Mouse (Mus musculus): ENCODE measurements around the gene Hykk. TPM values are rescaled to one million over a fixed set of nuclear protein-coding genes. Genes with fewer than 3 reads are reported as not detected.

Hykk gene
- total RNA-seq, 1 experiment = 1.8 TPM

DNA sequence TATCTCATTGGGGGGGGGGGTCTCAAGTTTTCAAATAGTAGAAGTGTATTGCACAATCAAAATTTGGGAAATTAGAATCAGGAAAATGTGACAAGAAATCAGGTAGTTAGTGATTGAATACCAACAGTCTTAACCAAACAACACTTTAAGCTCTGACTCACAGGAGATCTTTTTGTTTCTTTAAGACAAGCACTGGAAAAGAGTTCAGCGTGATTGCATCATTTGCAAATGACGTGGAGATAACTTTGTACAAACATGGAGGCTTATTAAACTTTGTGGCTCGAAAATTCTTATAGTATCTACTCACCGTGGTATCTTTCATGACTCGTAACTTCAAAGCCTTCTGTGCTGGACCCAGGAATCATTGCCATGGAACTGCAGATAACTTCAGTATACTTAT is 7.6 kb upstream of the Hykk start:
- in situ Hi-C loops (cut with MboI; ENCODE audit: low sequenced_read_pairs in 2 of 2, unreplicated experiment in 2 of 2) = no loop called here
- TF ChIP-seq CHD2 (IDR thresholded peaks at IDR 0.05; ENCODE audit: low read depth, low read length) (no peak), ZNF384 (IDR thresholded peaks at IDR 0.05; ENCODE audit: low read depth, low read length) (no peak), MAFK (IDR thresholded peaks at IDR 0.05; ENCODE audit: insufficient read depth, low read depth, low read length) (no peak), ZC3H11A (IDR thresholded peaks at IDR 0.05; ENCODE audit: borderline replicate concordance, low read depth, low read length) (no peak)
- no peak overlapping the region for H3K4me3 ChIP-seq (ENCODE audit: insufficient read depth in 1 of 2, low read depth in 1 of 2, low read length in 2 of 2, poor library complexity in 1 of 2, severe bottlenecking in 1 of 2)
- no peaks in the 10 kb centered on the region for H3K9me3 ChIP-seq (ENCODE audit: control insufficient read depth, insufficient read depth, low read depth, low read length)
- no peak overlapping the region for H3K27ac ChIP-seq (ENCODE audit: insufficient read depth, low read depth, low read length, poor library complexity, severe bottlenecking)
- no peak for DNase-seq (ENCODE audit: low read depth, low spot score)
- H3K4me1 ChIP-seq (ENCODE audit: control insufficient read depth in 2 of 2, insufficient read depth in 2 of 2, low read length in 2 of 2, poor library complexity in 1 of 2) = no peaks in the 10 kb centered on the region
- no peak overlapping the region for H3K9ac ChIP-seq (ENCODE audit: insufficient read depth, low read depth, low read length, poor library complexity, severe bottlenecking)
- peaks cover 5% of the 10 kb centered on the region; the same call in 1 of the 2 replicates for H3K36me3 ChIP-seq (ENCODE audit: control insufficient read depth, insufficient read depth, low read length, poor library complexity, severe bottlenecking)

DNA sequence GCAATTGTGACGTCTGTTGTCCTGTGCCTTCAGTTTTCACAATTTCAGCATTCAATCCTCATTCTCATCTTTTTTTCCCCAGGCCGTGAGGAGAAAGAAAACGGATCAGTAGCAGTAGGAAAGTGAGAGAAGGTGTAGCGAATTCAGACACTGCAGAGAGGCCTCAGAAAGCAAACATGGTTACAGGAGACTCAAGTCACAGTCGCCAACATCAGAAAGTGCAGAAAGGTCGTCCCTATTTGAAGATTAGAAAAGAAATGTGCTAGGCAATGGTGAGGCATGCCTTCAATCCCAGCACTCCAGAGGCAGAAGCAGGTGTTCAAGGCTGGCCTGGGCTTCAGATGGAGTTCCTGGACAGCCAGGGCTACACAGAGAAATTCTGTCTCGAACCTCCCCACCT is 1.5 kb upstream of the Hykk start:
- peaks cover 0 to 5% of the 10 kb centered on the region in 2 experiments; a peak in 1 of 4 replicates for H3K4me1 ChIP-seq (ENCODE audit: control insufficient read depth in 2 of 2, insufficient read depth in 2 of 2, low read length in 2 of 2, poor library complexity in 1 of 2)
- no peaks in the 10 kb centered on the region for H3K9me3 ChIP-seq (ENCODE audit: control insufficient read depth, insufficient read depth, low read depth, low read length)
- TF ChIP-seq ZNF384 (IDR thresholded peaks at IDR 0.05; ENCODE audit: low read depth, low read length) = no peak
- no peaks in the 10 kb centered on the region for H3K36me3 ChIP-seq (ENCODE audit: control insufficient read depth, insufficient read depth, low read length, poor library complexity, severe bottlenecking)
- no peak for DNase-seq (ENCODE audit: low read depth, low spot score)
- in situ Hi-C loops (cut with MboI; ENCODE audit: low sequenced_read_pairs in 2 of 2, unreplicated experiment in 2 of 2) = no loop called here
- H3K4me3 ChIP-seq (ENCODE audit: insufficient read depth in 1 of 2, low read depth in 1 of 2, low read length in 2 of 2, poor library complexity in 1 of 2, severe bottlenecking in 1 of 2) = no peak overlapping the region
- no peak overlapping the region for H3K27ac ChIP-seq (ENCODE audit: insufficient read depth, low read depth, low read length, poor library complexity, severe bottlenecking)
- no peak overlapping the region for H3K9ac ChIP-seq (ENCODE audit: insufficient read depth, low read depth, low read length, poor library complexity, severe bottlenecking)

DNA sequence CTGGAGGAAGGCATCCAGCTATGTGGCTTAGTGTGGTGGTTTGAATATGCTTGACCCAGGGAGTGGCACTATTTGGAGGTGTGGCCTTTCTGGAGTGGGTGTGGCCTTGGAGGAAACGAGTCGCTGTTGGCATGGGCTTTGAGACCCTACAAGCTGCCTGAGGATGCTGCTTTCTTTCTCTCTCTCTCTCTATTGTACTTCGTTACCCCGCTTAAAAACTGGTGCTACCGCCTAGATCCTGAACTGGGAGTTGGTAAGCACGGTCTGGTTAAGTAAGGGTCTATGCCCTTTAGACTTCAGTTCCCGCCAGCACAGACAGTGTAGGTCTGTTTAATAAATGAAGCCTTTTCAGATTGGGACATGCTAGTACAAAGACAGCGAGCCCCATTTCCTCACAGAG is 682 bp upstream of the Hykk start:
- Histone ChIP-seq H3K4me1 (ENCODE audit: control insufficient read depth in 2 of 2, insufficient read depth in 2 of 2, low read length in 2 of 2, poor library complexity in 1 of 2) (peaks cover 0 to 5% of the 10 kb centered on the region in 2 experiments; a peak in 1 of 4 replicates), H3K36me3 (ENCODE audit: control insufficient read depth, insufficient read depth, low read length, poor library complexity, severe bottlenecking) (no peaks in the 10 kb centered on the region), H3K9me3 (ENCODE audit: control insufficient read depth, insufficient read depth, low read depth, low read length) (no peaks in the 10 kb centered on the region), H3K9ac (ENCODE audit: insufficient read depth, low read depth, low read length, poor library complexity, severe bottlenecking) (no peak overlapping the region), H3K4me3 (ENCODE audit: insufficient read depth in 1 of 2, low read depth in 1 of 2, low read length in 2 of 2, poor library complexity in 1 of 2, severe bottlenecking in 1 of 2) (peak overlapping the region in 1 of 2 experiments; percentile 48; a peak in 1 of 4 replicates), H3K27ac (ENCODE audit: insufficient read depth, low read depth, low read length, poor library complexity, severe bottlenecking) (no peak overlapping the region)
- TF ChIP-seq CHD2 (IDR thresholded peaks at IDR 0.05; ENCODE audit: low read depth, low read length) (no peak), HCFC1 (IDR thresholded peaks at IDR 0.05; ENCODE audit: borderline replicate concordance, insufficient read depth, low read length) (no peak), MAFK (IDR thresholded peaks at IDR 0.05; ENCODE audit: insufficient read depth, low read depth, low read length) (no peak), ZC3H11A (IDR thresholded peaks at IDR 0.05; ENCODE audit: borderline replicate concordance, low read depth, low read length) (no peak), ZNF384 (IDR thresholded peaks at IDR 0.05; ENCODE audit: low read depth, low read length) (no peak)
- no peak for DNase-seq (ENCODE audit: low read depth, low spot score)
- in situ Hi-C loops (cut with MboI; ENCODE audit: low sequenced_read_pairs in 2 of 2, unreplicated experiment in 2 of 2) = no loop called here

DNA sequence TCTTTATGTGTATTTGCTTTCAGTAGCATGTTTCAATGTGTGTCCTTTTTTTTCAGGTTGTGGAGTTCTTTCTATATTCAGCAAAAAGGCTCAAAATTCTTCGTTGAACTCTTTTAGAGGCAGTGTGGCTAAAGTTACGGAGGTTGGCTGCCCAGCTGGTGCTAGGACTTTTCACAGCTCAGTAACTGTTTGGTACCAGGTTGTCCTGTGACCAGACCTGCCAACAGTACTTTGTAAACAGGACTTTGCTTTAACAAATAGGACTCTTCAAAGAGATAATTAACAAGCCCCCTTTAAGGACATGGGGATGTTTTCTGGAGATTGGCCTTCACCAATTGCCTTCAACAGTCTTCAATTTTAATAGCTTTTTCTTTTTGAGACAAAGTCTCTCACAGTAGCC is 1.1 kb downstream of the Hykk start:
- TF ChIP-seq ZC3H11A (IDR thresholded peaks at IDR 0.05; ENCODE audit: borderline replicate concordance, low read depth, low read length) = no peak
- no peak for TF ChIP-seq MAFK (IDR thresholded peaks at IDR 0.05; ENCODE audit: insufficient read depth, low read depth, low read length)
- no peak for TF ChIP-seq ZNF384 (IDR thresholded peaks at IDR 0.05; ENCODE audit: low read depth, low read length)
- no peak for TF ChIP-seq HCFC1 (IDR thresholded peaks at IDR 0.05; ENCODE audit: borderline replicate concordance, insufficient read depth, low read length)
- no peak for TF ChIP-seq CHD2 (IDR thresholded peaks at IDR 0.05; ENCODE audit: low read depth, low read length)
- H3K4me1 ChIP-seq (ENCODE audit: control insufficient read depth in 2 of 2, insufficient read depth in 2 of 2, low read length in 2 of 2, poor library complexity in 1 of 2) = peaks cover 0 to 5% of the 10 kb centered on the region in 2 experiments; a peak in 1 of 4 replicates
- no peak for DNase-seq (ENCODE audit: low read depth, low spot score)
- H3K36me3 ChIP-seq (ENCODE audit: control insufficient read depth, insufficient read depth, low read length, poor library complexity, severe bottlenecking) = no peaks in the 10 kb centered on the region
- no peak overlapping the region for H3K27ac ChIP-seq (ENCODE audit: insufficient read depth, low read depth, low read length, poor library complexity, severe bottlenecking)
- H3K9me3 ChIP-seq (ENCODE audit: control insufficient read depth, insufficient read depth, low read depth, low read length) = no peaks in the 10 kb centered on the region
- H3K4me3 ChIP-seq (ENCODE audit: insufficient read depth in 1 of 2, low read depth in 1 of 2, low read length in 2 of 2, poor library complexity in 1 of 2, severe bottlenecking in 1 of 2) = no peak overlapping the region
- in situ Hi-C loops (cut with MboI; ENCODE audit: low sequenced_read_pairs in 2 of 2, unreplicated experiment in 2 of 2) = no loop called here
- H3K9ac ChIP-seq (ENCODE audit: insufficient read depth, low read depth, low read length, poor library complexity, severe bottlenecking) = no peak overlapping the region

DNA sequence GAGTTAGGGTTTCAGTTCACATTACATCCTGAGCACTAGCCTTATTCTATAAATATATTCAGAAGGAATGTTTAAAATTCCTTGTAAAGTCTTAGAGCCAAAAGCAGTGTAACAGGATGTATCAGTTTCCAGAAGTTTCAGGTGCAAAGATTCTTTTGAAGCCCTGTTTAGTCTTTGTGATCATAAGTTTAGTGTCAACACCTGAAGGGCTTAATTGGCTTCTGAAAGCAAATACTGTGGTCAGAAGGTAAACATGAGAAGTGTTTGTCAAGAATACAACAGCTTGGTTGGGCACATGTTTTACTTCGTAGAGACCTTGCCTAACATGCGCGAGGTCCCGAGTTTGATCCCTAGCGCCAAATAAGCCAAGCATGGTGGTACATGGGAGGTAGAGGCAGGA is 1.7 kb downstream of the Hykk start:
- Histone ChIP-seq H3K9ac (ENCODE audit: insufficient read depth, low read depth, low read length, poor library complexity, severe bottlenecking) (no peak overlapping the region), H3K36me3 (ENCODE audit: control insufficient read depth, insufficient read depth, low read length, poor library complexity, severe bottlenecking) (no peaks in the 10 kb centered on the region), H3K4me3 (ENCODE audit: insufficient read depth in 1 of 2, low read depth in 1 of 2, low read length in 2 of 2, poor library complexity in 1 of 2, severe bottlenecking in 1 of 2) (no peak overlapping the region), H3K27ac (ENCODE audit: insufficient read depth, low read depth, low read length, poor library complexity, severe bottlenecking) (no peak overlapping the region), H3K9me3 (ENCODE audit: control insufficient read depth, insufficient read depth, low read depth, low read length) (no peaks in the 10 kb centered on the region), H3K4me1 (ENCODE audit: control insufficient read depth in 2 of 2, insufficient read depth in 2 of 2, low read length in 2 of 2, poor library complexity in 1 of 2) (peaks cover 0 to 5% of the 10 kb centered on the region in 2 experiments; a peak in 1 of 4 replicates)
- DNase-seq (ENCODE audit: low read depth, low spot score) = no peak
- TF ChIP-seq CHD2 (IDR thresholded peaks at IDR 0.05; ENCODE audit: low read depth, low read length) = no peak
- TF ChIP-seq MAFK (IDR thresholded peaks at IDR 0.05; ENCODE audit: insufficient read depth, low read depth, low read length) = no peak
- no peak for TF ChIP-seq ZC3H11A (IDR thresholded peaks at IDR 0.05; ENCODE audit: borderline replicate concordance, low read depth, low read length)
- no peak for TF ChIP-seq ZNF384 (IDR thresholded peaks at IDR 0.05; ENCODE audit: low read depth, low read length)
- no peak for TF ChIP-seq HCFC1 (IDR thresholded peaks at IDR 0.05; ENCODE audit: borderline replicate concordance, insufficient read depth, low read length)
- in situ Hi-C loops (cut with MboI; ENCODE audit: low sequenced_read_pairs in 2 of 2, unreplicated experiment in 2 of 2) = no loop called here

All from ES-E14 (cell line).